Mouse (Mus musculus) liver, adult 2 months (tissue): ENCODE results near the gene Mrpl37.

Source experiments
- CTCF ChIP-seq: fragments of 200-500 bp; IDR thresholded peaks from 2 replicates; pipeline ENCODE4 v1.5.1; 2011; ENCODE audit warnings: low read depth, low read length, control low read depth
- POLR2A ChIP-seq: fragments of 200-500 bp; IDR thresholded peaks from 2 replicates; pipeline ENCODE4 v1.6.1; 2011; ENCODE audit warnings: low read length, control low read depth; ENCODE audit not compliant: insufficient read depth; ENCODE audit errors: extremely low read depth

GRCm38 (mm10) chr4:107047806-107048205 is 18.9 kb downstream of the Mrpl37 start:
- TF ChIP-seq CTCF (no peak), POLR2A (no peak)
